Mouse (Mus musculus): ENCODE results near the gene Sdr42e1. TPM values are rescaled to one million over a fixed set of nuclear protein-coding genes. Genes with fewer than 3 reads are reported as not detected.

Gene Sdr42e1
- total RNA-seq (2014; rRNA removed), result 3.0 and 5.9 TPM in 2 replicates
- 3.3 and 3.7 TPM in 2 replicates for polyA plus RNA-seq (2015; fragmentation: Nextera tagmentation; extraction: Ambion mirVana)

- no peak for ATAC-seq (ENCODE audit: low FRiP score)
- TF ChIP-seq CTCF (IDR thresholded peaks at IDR 0.05), result no peak
Measured at GRCm38 (mm10) chr8:117673430-117673830, at the start of gene Sdr42e1. Gene Sdr42e1 (minus strand): TSS chr8:117673689.

DNA sequence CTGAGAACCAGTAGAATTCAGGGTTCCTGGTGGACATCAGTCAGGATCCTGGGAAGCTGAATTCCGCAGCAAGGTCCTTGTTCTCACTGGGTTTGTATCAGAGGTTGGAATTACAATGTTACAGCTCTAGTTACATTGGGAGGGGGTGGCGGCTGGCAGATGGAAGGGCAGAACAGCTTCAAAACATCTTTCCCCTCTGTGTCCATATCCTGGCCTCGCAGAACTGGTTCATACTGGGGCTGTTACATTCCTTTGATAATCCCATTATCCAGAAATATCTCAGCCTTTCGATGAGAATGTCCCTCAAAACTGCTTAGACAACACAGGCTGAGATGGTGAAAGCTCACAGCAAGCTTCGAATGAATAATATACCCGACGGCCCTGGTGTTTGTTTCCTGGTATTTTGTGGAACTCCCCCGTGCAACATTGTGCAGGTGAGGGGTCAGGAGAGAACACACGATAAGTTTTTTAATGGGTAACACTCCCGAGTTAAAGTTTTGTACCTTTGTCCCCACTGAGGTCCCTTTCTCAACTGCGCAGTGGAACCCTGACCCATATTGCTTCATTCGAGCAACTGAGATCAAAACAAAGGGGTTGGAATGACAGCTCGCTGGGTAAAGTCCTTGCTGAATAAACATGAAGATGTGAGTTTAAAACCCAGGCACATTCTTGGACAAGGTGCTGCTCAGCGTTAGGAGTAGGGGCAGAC is 44.8 kb upstream of the Sdr42e1 start:
- ATAC-seq (ENCODE audit: low FRiP score) (no peak), DNase-seq (ENCODE audit: low spot score) (no peak)
- H3K27ac ChIP-seq (ENCODE audit: low read depth, low read length), result no peak overlapping the region
- no peaks in the 10 kb centered on the region for H3K36me3 ChIP-seq (ENCODE audit: insufficient read depth, low read length)
- H3K4me2 ChIP-seq (ENCODE audit: low read depth, low read length, poor library complexity, severe bottlenecking), result no peak overlapping the region
- 60% methylated on average over 14 of the region's 14 CpGs for WGBS
- no peaks in the 10 kb centered on the region for H3K4me1 ChIP-seq (ENCODE audit: insufficient read depth, low read length)
- no peak for TF ChIP-seq CTCF (IDR thresholded peaks at IDR 0.05)
- no peaks in the 10 kb centered on the region for H3K27me3 ChIP-seq (ENCODE audit: insufficient read depth, low read length)
- H3K9me3 ChIP-seq (ENCODE audit: low read length), result no peaks in the 10 kb centered on the region
- H3K9ac ChIP-seq (replicated peaks; ENCODE audit: low read length, poor library complexity, severe bottlenecking), result no peak overlapping the region
- H3K4me3 ChIP-seq (ENCODE audit: low read depth, low read length), result no peak overlapping the region

More at GRCm38 (mm10) chr8:117673430-117673830, at the start of gene Sdr42e1:
- peak within 1 kb of the TSS; percentile 60 for H3K9ac ChIP-seq (replicated peaks; ENCODE audit: low read length, poor library complexity, severe bottlenecking)
- H3K27me3 ChIP-seq (ENCODE audit: insufficient read depth, low read length), result no peaks in the 10 kb centered on the region
- no peaks in the 10 kb centered on the region for H3K9me3 ChIP-seq (ENCODE audit: low read length)
- no peak within 1 kb of the TSS for H3K27ac ChIP-seq (ENCODE audit: low read depth, low read length)
- peak within 1 kb of the TSS; percentile 68 for H3K4me2 ChIP-seq (ENCODE audit: low read depth, low read length, poor library complexity, severe bottlenecking)
- peak within 1 kb of the TSS; percentile 44 for H3K4me3 ChIP-seq (ENCODE audit: low read depth, low read length)
- 15% methylated on average over 17 of the region's 17 CpGs for WGBS
- no peaks in the 10 kb centered on the region for H3K36me3 ChIP-seq (ENCODE audit: insufficient read depth, low read length)
- no peaks in the 10 kb centered on the region for H3K4me1 ChIP-seq (ENCODE audit: insufficient read depth, low read length)
- peak; percentile 62 for DNase-seq (ENCODE audit: low spot score)

GRCm38 (mm10) chr8:117715896-117716295 is 42.4 kb upstream of the Sdr42e1 start:
- Histone ChIP-seq H3K27me3 (ENCODE audit: insufficient read depth, low read length) (no peaks in the 10 kb centered on the region), H3K4me2 (ENCODE audit: low read depth, low read length, poor library complexity, severe bottlenecking) (no peak overlapping the region), H3K4me1 (ENCODE audit: insufficient read depth, low read length) (no peaks in the 10 kb centered on the region), H3K9me3 (ENCODE audit: low read length) (no peaks in the 10 kb centered on the region), H3K9ac (replicated peaks; ENCODE audit: low read length, poor library complexity, severe bottlenecking) (no peak overlapping the region), H3K36me3 (ENCODE audit: insufficient read depth, low read length) (no peaks in the 10 kb centered on the region), H3K27ac (ENCODE audit: low read depth, low read length) (no peak overlapping the region), H3K4me3 (ENCODE audit: low read depth, low read length) (no peak overlapping the region)
- DNase-seq (ENCODE audit: low spot score), result no peak
- no peak for TF ChIP-seq CTCF (IDR thresholded peaks at IDR 0.05)
- no peak for ATAC-seq (ENCODE audit: low FRiP score)
- WGBS, result 77% methylated on average over 5 of the region's 5 CpGs

DNA sequence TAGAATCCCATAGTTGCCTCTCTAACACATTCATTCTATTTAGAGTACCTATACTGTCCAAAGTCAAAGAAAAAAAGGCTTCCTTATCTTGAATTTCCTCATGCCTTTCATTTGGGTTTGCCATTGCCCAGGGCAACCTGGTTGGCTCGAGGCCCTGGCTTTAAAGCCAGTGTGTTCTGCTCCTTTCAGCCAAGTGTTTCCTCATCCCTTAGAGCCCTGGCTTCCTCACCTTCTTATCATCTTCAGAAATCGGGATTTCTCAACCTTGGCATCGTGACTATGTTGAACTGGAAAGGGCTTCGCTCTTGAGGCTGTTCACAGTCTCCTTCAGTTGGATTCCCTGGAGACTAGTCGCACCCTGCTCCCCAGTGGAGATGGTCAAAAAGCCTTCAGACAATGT is 41.1 kb upstream of the Sdr42e1 start:
- no peak for TF ChIP-seq CTCF (IDR thresholded peaks at IDR 0.05)
- no peak for DNase-seq (ENCODE audit: low spot score)
- Histone ChIP-seq H3K9ac (replicated peaks; ENCODE audit: low read length, poor library complexity, severe bottlenecking) (no peak overlapping the region), H3K4me3 (ENCODE audit: low read depth, low read length) (no peak overlapping the region), H3K4me2 (ENCODE audit: low read depth, low read length, poor library complexity, severe bottlenecking) (no peak overlapping the region), H3K9me3 (ENCODE audit: low read length) (no peaks in the 10 kb centered on the region), H3K27ac (ENCODE audit: low read depth, low read length) (no peak overlapping the region), H3K36me3 (ENCODE audit: insufficient read depth, low read length) (no peaks in the 10 kb centered on the region), H3K4me1 (ENCODE audit: insufficient read depth, low read length) (no peaks in the 10 kb centered on the region), H3K27me3 (ENCODE audit: insufficient read depth, low read length) (no peaks in the 10 kb centered on the region)
- ATAC-seq (ENCODE audit: low FRiP score), result no peak
- WGBS, result 83% methylated on average over 5 of the region's 5 CpGs

DNA sequence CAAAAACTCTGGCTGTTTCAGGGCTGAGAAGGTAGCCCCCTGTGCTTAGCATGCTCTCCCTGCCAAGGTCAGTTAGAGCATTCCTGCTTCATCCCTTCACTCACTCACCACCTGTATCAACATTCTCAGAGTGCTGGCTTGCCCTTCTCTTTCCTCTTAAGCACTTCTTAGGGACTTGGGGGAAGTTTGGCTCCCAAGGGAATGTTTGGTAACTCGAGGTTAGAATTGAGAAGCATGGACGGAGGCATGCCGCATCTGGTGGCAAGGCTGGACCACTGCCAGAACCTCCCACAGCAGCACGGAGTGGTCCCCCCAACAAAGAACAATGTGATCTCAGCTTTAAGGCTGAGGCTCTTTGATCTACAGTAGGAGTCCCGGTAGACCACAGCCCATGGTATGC is 38.7 kb upstream of the Sdr42e1 start:
- Histone ChIP-seq H3K9ac (replicated peaks; ENCODE audit: low read length, poor library complexity, severe bottlenecking) (no peak overlapping the region), H3K27ac (ENCODE audit: low read depth, low read length) (no peak overlapping the region), H3K36me3 (ENCODE audit: insufficient read depth, low read length) (no peaks in the 10 kb centered on the region), H3K4me2 (ENCODE audit: low read depth, low read length, poor library complexity, severe bottlenecking) (no peak overlapping the region), H3K27me3 (ENCODE audit: insufficient read depth, low read length) (no peaks in the 10 kb centered on the region), H3K4me1 (ENCODE audit: insufficient read depth, low read length) (no peaks in the 10 kb centered on the region), H3K4me3 (ENCODE audit: low read depth, low read length) (no peak overlapping the region), H3K9me3 (ENCODE audit: low read length) (no peaks in the 10 kb centered on the region)
- no peak for TF ChIP-seq CTCF (IDR thresholded peaks at IDR 0.05)
- ATAC-seq (ENCODE audit: low FRiP score) (no peak), DNase-seq (ENCODE audit: low spot score) (no peak)
- WGBS, result 42% methylated on average over 5 of the region's 5 CpGs

- no peak overlapping the region for H3K4me2 ChIP-seq (ENCODE audit: low read depth, low read length, poor library complexity, severe bottlenecking)
- no peak for TF ChIP-seq CTCF (IDR thresholded peaks at IDR 0.05)
- WGBS, result 94% methylated on average over 4 of the region's 4 CpGs
- no peaks in the 10 kb centered on the region for H3K4me1 ChIP-seq (ENCODE audit: insufficient read depth, low read length)
- DNase-seq (ENCODE audit: low spot score) (no peak), ATAC-seq (ENCODE audit: low FRiP score) (no peak)
- H3K27ac ChIP-seq (ENCODE audit: low read depth, low read length), result no peak overlapping the region
- H3K9me3 ChIP-seq (ENCODE audit: low read length), result no peaks in the 10 kb centered on the region
- no peaks in the 10 kb centered on the region for H3K36me3 ChIP-seq (ENCODE audit: insufficient read depth, low read length)
- H3K4me3 ChIP-seq (ENCODE audit: low read depth, low read length), result no peak overlapping the region
- no peaks in the 10 kb centered on the region for H3K27me3 ChIP-seq (ENCODE audit: insufficient read depth, low read length)
- H3K9ac ChIP-seq (replicated peaks; ENCODE audit: low read length, poor library complexity, severe bottlenecking), result no peak overlapping the region
Measured at GRCm38 (mm10) chr8:117706141-117706540, 32.7 kb upstream of the Sdr42e1 start.
